Mouse (Mus musculus) spleen, adult 2 months (tissue): ENCODE data around the gene Slc4a10.

Experiments
- CTCF ChIP-seq: fragments of 200-500 bp; IDR thresholded peaks from 2 replicates; pipeline ENCODE4 v1.5.1; 2011; ENCODE audit warnings: mild to moderate bottlenecking, inconsistent platforms; ENCODE audit not compliant: insufficient read depth, insufficient read length, insufficient replicate concordance; ENCODE audit errors: extremely low read depth
- POLR2A ChIP-seq: fragments of 200-500 bp; IDR thresholded peaks from 2 replicates; pipeline ENCODE4 v1.6.1; 2011; ENCODE audit warnings: low read depth, low read length, inconsistent platforms

DNA sequence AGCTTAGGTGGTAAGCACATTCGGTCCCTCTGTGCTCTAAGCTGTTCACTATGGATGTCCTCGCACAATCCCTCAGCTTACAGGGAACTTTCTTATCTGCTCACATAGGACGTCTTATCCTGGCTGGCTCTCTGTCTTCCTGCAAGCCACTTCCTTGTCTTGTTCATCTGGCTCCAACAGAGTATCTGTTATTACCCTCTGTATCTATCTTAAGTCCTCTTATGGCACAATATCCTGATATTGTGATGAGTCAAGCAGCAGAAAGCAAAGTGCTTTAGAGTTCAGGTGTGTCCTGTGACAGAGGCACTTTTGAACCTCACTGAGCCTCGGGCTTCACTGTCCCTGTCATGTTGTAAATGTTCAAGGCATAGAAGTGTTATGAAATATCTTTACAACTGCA, 317.3 kb downstream of the Slc4a10 start:
- TF ChIP-seq CTCF (no peak), POLR2A (no peak)
